Mouse (Mus musculus) thymus, postnatal 4 days (tissue): ENCODE results near the gene Naga.

Experiments used
- DNase-seq: peaks from one replicate; pipeline ENCODE4 v3.0.0; 2021

The Naga gene

DNA sequence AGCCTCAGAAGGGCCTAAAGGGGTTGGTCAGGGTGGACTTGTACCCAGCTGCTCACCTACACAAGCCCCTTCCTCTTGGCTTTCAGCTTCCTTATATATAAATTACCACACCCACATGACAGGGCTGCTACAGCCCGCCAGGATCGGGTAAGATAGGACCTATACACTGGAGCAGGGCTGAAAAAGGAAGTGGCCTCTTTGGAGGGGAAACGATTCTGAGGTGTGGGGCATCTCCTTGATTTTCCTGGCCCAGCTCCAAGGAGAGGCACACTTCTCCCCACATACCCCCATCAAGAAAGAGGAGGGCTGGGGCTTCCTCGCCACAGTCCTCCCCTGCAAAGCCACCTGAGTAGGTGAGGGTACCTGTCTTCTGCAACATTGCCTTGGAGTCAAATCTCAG lies 850 bp downstream of the Naga start:
- DNase-seq, result no peak

GRCm38 (mm10) chr15:82336629-82337028 lies 2.1 kb downstream of the Naga start:
- no peak for DNase-seq

DNA sequence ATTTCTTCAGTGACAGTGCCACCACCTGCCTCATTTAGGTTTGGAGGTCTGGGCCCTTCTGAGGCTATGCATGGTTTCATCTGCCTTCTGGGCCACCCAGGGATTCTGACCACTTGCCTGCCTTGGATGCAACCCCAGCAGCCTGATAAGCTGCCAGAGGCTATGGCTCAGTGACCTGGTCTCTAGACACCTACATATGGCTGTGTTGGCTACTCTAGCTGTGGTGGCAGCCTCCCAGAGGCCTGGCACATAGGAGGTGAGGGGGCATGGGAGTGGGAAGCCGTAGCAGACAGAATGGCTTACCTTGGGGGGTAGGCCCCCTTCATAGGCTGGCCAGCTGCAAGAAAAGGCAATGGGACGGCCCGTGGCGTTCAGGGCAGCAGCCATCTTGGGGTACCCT lies 3.5 kb downstream of the Naga start:
- DNase-seq, result no peak

DNA sequence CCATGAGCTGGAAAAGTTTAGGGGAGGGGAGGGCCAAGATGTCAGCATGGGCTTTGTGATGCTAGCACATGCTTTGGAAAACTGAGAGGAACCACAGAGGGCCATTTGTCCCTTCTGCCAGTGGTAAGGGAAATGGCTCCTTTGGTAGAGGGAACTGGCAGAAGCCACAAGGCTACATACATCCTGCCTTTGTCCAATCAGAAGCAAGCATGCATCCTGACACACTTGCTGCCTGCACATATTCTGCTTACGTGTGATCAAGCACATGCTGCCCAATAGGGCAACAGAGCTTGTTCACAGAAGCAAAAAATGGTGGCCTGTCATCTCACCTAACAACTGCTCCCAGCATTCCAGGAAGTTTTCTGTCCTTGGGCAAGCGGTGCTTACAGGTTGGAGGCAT lies 13.3 kb downstream of the Naga start:
- DNase-seq, result no peak

DNA sequence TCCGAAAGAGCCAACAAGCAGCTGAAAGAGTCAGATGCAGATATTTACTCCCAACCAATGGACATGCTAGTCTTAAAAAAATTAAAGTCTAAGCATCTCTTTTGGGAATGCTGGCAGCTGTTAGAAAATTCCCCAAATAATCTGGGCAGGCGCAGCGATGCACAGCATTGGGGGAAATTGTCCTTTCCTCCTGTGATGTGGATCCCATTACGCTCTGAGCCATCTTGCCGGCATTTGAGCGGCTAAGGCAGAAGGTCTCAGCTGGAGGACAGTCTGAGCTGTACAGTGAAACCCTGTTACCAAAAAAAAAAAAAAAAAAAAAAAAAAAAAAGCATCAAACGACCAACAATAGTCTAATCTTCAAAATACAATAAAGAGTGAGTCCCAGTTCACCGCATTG lies 16.5 kb downstream of the Naga start:
- no peak for DNase-seq

- DNase-seq, result no peak
These were observed 19.1 kb downstream of the Naga start for GRCm38 (mm10) chr15:82319613-82320012.

GRCm38 (mm10) chr15:82317839-82318238 lies 20.9 kb downstream of the Naga start:
- DNase-seq, result no peak

DNA sequence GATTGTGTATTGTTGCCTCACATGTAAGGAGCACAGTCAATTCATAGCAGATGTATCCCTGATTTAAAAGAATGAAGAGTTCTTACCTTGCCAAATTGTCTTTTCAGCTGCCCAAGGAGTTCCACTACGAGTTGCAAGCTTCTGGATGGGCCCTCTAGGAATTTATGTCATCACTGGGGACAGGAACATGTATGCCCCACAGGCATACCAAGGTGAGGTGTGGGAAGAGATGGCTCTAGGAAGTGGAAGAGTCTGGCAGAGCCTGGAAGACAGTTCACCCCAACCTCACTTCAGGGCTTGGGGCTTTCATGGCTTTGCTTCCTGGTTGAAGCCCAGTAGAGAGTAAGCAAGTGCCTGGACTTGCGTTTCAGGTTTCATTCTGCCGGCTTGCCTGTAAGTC lies 30.3 kb downstream of the Naga start:
- DNase-seq, result no peak

GRCm38 (mm10) chr15:82307107-82307506 lies 31.6 kb downstream of the Naga start:
- DNase-seq, result no peak

- no peak for DNase-seq
These were observed 39.8 kb downstream of the Naga start, which contains the start of gene Wbp2nl for GRCm38 (mm10) chr15:82298764-82299561. Gene Wbp2nl (plus strand): TSS chr15:82298954.

DNA sequence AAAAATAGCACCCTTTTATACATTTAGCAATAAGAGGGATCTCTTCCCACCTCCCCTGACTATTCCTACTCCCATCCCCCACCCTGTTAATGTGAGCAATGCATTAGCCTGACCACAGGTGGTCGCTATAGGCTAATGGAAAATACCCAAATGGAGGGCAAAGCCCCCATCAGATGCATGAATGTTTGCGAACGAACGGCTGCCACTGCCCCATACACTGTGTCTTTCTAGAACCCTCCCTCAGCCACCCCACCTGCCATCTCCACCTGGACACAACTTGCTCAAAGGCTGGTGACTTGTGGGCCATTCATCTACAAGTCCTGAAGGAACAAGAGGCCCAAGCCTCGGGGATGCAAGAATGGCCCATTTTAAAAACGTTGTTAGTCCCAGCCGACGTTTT lies 44.7 kb downstream of the Naga start:
- DNase-seq, result no peak

DNA sequence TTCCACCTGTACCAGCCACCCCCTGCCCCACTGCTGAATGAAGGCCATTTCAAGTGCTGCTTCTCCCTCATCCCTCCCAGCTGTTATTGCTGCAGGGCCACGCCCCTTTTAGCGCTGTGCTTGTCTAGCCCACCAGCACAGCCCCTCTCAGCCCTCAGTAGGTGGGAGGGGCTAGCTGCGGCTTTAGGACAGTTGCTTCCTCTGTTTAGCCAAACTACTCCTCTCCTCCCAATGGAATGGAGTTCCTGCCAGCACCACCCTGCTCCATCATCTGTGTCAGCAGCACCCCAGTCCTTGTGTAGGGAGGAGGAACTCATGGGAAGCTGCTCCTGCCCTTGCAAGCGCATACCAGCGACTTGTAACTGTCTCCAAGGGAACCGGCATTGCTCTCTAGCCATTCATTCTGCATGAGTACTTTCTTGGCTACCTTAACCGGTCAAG lies 45.4 kb downstream of the Naga start:
- DNase-seq, result peak; percentile 18

GRCm38 (mm10) chr15:82292851-82293250 lies 45.9 kb downstream of the Naga start:
- DNase-seq, result no peak

GRCm38 (mm10) chr15:82290252-82290651 lies 48.5 kb downstream of the Naga start:
- DNase-seq, result no peak

DNA sequence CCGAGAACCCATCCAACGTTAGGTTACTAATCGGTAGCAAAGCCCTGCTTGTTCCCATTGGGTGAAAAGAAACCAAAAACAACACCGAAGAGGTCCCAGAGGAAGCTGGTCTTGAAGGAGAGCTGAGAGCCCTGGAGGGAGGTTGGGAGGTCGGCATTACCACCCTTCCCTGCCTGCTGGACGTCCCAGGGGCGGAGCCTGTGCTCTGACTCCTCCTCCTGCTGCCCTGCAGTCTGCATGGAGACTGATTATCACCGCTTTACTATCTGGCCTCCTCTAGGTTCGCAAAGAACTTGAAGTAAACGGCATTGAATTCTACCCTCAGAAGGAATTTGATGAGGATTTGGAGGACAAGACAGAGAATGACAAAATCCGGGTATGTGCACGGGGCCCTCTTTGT lies 52.6 kb downstream of the Naga start:
- no peak for DNase-seq

GRCm38 (mm10) chr15:82280638-82281037 lies 58.1 kb downstream of the Naga start:
- no peak for DNase-seq
